Mouse (Mus musculus) mammary gland, adult 2 months (tissue): Measurements from ENCODE around the gene Acad10. TPM values are rescaled to one million over a fixed set of nuclear protein-coding genes. Genes with fewer than 3 reads are reported as not detected.

Source experiments
- polyA plus RNA-seq: library from polyadenylated mRNA; depleted of rRNA; stranded (reverse); fragments of >200 nt; gene quantifications from 2 replicates; pipeline ENCODE4 v1.2.3, GENCODE M21; 2012; ENCODE audit warnings: low replicate concordance; rRNA removed

The Acad10 gene
- polyA plus RNA-seq, result 11.9 and 15.8 TPM in 2 replicates

DNA sequence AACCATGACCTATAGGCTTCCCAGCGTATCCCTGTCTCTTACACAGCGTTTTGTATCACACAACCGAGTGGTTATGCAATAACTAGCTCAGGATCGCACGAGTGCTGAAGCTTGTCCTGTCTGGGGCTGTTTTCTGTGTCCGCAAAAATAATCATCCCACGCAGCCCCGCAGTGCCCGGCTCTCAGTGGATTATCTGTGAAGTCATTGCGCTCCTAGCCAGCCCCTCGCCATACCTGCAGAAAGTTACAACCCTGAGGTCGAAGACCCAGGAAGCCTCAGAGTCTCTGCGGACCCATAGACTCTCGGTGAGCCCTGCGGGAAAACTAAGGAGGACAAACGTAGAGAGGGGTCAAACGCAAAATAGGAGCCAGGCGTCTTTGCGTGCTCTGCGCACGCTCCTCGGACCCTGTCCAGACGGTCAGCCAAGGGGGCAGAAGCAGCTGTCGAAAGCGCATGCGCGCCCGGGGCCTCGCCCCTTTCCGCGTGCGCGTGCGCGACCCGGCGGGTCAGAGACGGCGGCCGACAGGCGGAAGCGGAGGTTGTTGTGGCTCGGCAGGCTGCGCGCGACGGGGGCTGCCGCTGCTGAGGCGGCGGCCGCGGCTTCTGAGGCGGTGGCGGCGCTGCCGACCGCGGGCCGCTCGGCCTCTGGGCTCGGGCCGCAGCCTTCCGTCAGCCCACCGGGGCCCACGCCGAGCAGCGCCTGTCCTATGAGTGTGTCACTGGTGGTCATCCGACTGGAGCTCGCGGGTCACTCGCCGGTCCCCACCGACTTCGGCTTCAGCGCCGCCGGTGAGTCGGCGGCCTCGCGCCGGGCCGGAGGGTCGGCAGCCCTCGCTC is at the start of gene Acad10, which contains the start of gene Brap:
TSS of gene Acad10 (minus strand) at position 456 of the 838 bp plus-strand sequence.
TSS of gene Brap (plus strand) at position 505 of the 838 bp plus-strand sequence.

DNA sequence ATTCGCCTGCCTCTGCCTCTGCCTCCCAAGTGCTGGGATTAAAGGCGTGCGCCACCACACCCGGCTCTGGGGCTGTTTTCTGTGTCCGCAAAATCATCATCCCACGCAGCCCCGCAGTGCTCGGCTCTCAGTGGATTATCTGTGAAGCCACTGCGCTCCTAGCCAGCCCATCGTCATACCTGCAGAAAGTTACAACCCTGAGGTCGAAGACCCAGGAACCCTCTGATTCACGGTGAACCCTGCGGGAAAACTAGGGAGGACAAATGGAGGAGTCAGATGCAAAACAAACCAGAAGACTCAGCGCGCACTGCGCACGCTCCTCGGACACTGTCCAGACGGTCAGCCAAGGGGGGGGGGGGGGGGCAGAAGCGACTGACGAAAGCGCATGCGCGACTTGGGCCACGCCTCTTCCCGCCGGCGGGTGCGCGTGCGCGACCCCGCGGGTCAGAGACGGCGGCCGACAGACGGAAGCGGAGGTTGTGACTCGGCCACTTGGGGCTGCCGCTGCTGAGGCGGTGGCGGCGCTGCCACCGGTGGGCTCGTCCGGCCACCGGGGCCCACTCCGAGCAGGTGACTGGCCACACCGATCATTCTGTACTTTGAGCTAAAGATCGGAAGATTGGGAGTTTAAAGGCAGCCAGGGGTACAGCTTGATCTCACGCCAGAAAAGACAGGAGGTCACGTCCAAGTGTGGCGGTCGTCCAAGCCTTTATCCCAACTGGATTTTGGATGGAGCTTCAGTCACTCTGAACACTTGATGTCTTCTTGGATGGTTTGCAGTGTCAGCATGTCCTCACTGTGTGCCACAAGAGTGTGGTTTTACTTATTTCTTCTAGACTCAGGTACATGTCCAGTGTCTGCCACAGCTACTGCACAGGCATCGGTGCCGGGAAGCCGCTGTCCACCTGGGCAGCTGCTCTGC is 41.5 kb downstream of the Acad10 start, which contains the start of gene Acad12:
TSS of gene Acad12 (minus strand) at position 347 of the 922 bp plus-strand sequence.

DNA sequence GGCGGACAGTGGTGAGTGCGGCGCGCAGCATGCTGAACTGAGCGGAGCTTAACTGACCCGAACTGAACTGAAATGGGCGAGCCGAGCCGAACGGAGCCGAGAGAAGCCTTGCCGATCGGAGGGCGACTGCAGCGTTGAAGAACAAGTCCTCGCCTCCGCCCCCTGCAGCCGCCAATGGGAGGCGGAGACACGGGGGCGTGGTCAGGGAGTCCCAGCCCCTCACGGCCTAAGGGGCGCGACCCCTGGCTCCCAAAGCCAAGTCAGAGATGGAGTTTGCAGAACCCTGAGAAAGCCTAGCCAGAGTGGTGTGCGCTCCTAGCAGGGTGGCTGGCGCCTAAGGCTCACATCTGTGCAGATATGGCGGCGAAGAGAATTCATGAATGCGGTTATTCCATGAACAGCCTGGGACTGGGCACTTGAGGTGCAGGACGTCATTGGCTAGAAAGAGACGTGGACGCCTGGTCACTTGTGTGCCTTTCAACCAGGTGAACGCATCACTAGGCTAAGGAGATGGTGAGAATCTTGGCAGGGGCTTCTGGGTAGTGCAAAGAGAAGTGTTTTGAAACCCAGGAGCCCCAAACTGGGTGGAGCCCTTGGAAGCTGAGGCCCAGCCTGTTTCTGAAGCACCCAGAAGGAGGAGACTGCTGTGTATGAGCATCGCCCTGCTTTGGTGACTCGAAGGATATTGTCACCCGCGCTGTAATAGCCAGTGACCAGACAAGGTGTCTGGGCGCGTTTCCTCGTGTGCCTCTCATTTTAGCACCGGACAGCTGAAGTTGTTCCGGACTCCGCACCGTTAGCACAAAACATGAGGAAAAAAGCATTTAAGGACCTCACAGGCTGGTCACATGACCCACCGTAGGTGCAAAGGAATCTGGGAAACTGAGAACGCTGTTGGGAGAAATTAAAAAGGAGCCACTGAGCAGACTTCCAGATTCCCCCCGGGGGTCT is 66.6 kb downstream of the Acad10 start, which contains the start of gene Aldh2:
TSS of gene Aldh2 (minus strand) at position 374 of the 951 bp plus-strand sequence.

Other genes starting within 250 kb of the Acad10 start
- gene Tmem116, start 208.6 kb downstream of the Acad10 start, polyA plus RNA-seq, result 5.0 and 5.9 TPM in 2 replicates
- 33.2 and 36.1 TPM in 2 replicates for gene Erp29, start 208.0 kb downstream of the Acad10 start, polyA plus RNA-seq
- not detected in 2 replicates for gene Adam1b, start 157.1 kb downstream of the Acad10 start, polyA plus RNA-seq
- gene Adam1a, start 115.0 kb downstream of the Acad10 start, polyA plus RNA-seq, result 3.5 and 4.6 TPM in 2 replicates
- 0.53 TPM in 1 of 2 replicates, not detected in the other for gene Gm42878, start 115.0 kb downstream of the Acad10 start, polyA plus RNA-seq
- gene Mapkapk5, start 114.6 kb downstream of the Acad10 start, polyA plus RNA-seq, result 20.2 and 45.8 TPM in 2 replicates
- gene Aldh2, start 66.7 kb downstream of the Acad10 start, polyA plus RNA-seq, result 766 and 1,278 TPM in 2 replicates
- gene Acad12, start 41.6 kb downstream of the Acad10 start, polyA plus RNA-seq, result 12.6 and 41.3 TPM in 2 replicates
- 21.4 and 27.2 TPM in 2 replicates for gene Brap, start within 50 bp of the Acad10 start, polyA plus RNA-seq
- gene Atxn2, start 50.8 kb upstream of the Acad10 start, polyA plus RNA-seq, result 113 and 128 TPM in 2 replicates
- gene Sh2b3, start 177.1 kb upstream of the Acad10 start, polyA plus RNA-seq, result 35.4 and 156 TPM in 2 replicates
- gene Pheta1, start 188.5 kb upstream of the Acad10 start, polyA plus RNA-seq, result 12.7 and 19.8 TPM in 2 replicates